Mouse (Mus musculus): ENCODE results near the gene C1galt1c1. TPM values are rescaled to one million over a fixed set of nuclear protein-coding genes. Genes with fewer than 3 reads are reported as not detected.

C1galt1c1 gene
- polyA plus RNA-seq, 1 experiment = 31.1 TPM

Other genes starting within 250 kb of the C1galt1c1 start
- 55.5 and 62.9 TPM in 2 replicates for gene Lamp2, start 178.6 kb downstream of the C1galt1c1 start, polyA plus RNA-seq (2012; rRNA removed)
- gene Cul4b, start 58.9 kb downstream of the C1galt1c1 start, polyA plus RNA-seq (2012; rRNA removed) = 15.3 and 18.8 TPM in 2 replicates
- 81.2 and 84.2 TPM in 2 replicates for gene Mcts1, start 34.5 kb downstream of the C1galt1c1 start, polyA plus RNA-seq (2012; rRNA removed)
- gene 6030498E09Rik, start 137.6 kb upstream of the C1galt1c1 start, polyA plus RNA-seq (2012; rRNA removed) = not detected in 2 replicates